In genomic region chr13:34398061-34398787, GRCm38 (mm10) we compare ENCODE assay signal across 8 mouse cellular contexts. TPM values are rescaled to one million over a fixed set of nuclear protein-coding genes. Genes with fewer than 3 reads are reported as not detected.
DNase-seq lines count a peak whose midpoint lies in the region; ATAC-seq and TF ChIP-seq lines count a peak whose summit lies in the region.
"Had no signal": no experiment of that assay in that cellular context is flagged by ENCODE, and none has a peak within 500 bp of the region (broad histone marks: within the 10 kb centered on the region; RNA-seq: fewer than 3 reads in every experiment).

No protein-coding gene starts in this region.

- H3K4me2 ChIP-seq in stomach, embryonic 16.5 days (ENCODE audit: low read depth, low read length) = no peak overlapping the region
- H3K4me2 ChIP-seq in stomach, postnatal 0 days (replicated peaks; ENCODE audit: low read depth) = no peak overlapping the region
- peak overlapping the region; percentile 70 for H3K4me2 ChIP-seq in myocyte (ENCODE audit: low read depth)
- H3K4me2 ChIP-seq: limb, embryonic 15.5 days had no signal

- H3K4me3 ChIP-seq in stomach, embryonic 16.5 days (replicated peaks; ENCODE audit: low read length) = no peak overlapping the region
- no peak overlapping the region for H3K4me3 ChIP-seq in stomach, postnatal 0 days (ENCODE audit: low read depth, low read length)
- H3K4me3 ChIP-seq in limb, embryonic 10.5 days = no peak overlapping the region
- no peak overlapping the region for H3K4me3 ChIP-seq in myocyte
- H3K4me3 ChIP-seq: limb, embryonic 15.5 days had no signal

- no peak for TF ChIP-seq EP300 in stomach, postnatal 0 days (optimal IDR thresholded peaks at IDR 0.05)

- no peaks in the 10 kb centered on the region for H3K27me3 ChIP-seq in stomach, embryonic 16.5 days (ENCODE audit: control insufficient read depth, insufficient read depth, low read length)
- H3K27me3 ChIP-seq in stomach, postnatal 0 days (ENCODE audit: control insufficient read depth, insufficient read depth, low read length) = no peaks in the 10 kb centered on the region
- no peaks in the 10 kb centered on the region for H3K27me3 ChIP-seq in limb, embryonic 10.5 days (ENCODE audit: low read depth, poor library complexity, severe bottlenecking)
- no peaks in the 10 kb centered on the region for H3K27me3 ChIP-seq in myocyte (ENCODE audit: control insufficient read depth, insufficient read depth, insufficient read length)
- H3K27me3 ChIP-seq: limb, embryonic 15.5 days had no signal

- H3K27ac ChIP-seq in stomach, embryonic 16.5 days (ENCODE audit: low read length) = peak overlapping the region; percentile 25; the same call in 1 of the 2 replicates
- no peak overlapping the region for H3K27ac ChIP-seq in stomach, postnatal 0 days (replicated peaks)
- H3K27ac ChIP-seq in limb, embryonic 10.5 days = peak overlapping the region; percentile 68
- H3K27ac ChIP-seq: limb, embryonic 15.5 days had no signal

- no peaks in the 10 kb centered on the region for H3K36me3 ChIP-seq in stomach, embryonic 16.5 days (ENCODE audit: control insufficient read depth, insufficient read depth, low read length)
- H3K36me3 ChIP-seq in stomach, postnatal 0 days (ENCODE audit: control insufficient read depth, insufficient read depth, low read length) = no peaks in the 10 kb centered on the region
- no peaks in the 10 kb centered on the region for H3K36me3 ChIP-seq in limb, embryonic 10.5 days
- H3K36me3 ChIP-seq in myocyte (ENCODE audit: control insufficient read depth, insufficient read depth) = no peaks in the 10 kb centered on the region
- H3K36me3 ChIP-seq: limb, embryonic 15.5 days had no signal

- DNase-seq in stomach, postnatal 0 days (ENCODE audit: low spot score) = no peak
- peak; percentile 7 for DNase-seq in embryo, embryonic 10 days (ENCODE audit: low spot score)
- DNase-seq in limb, embryonic 10.5 days (ENCODE audit: low spot score) = no peak
- DNase-seq in right cerebral cortex, postnatal 4 days = no peak
- no peak for DNase-seq in ovary, postnatal 10 days (ENCODE audit: low spot score)

- no peaks in the 10 kb centered on the region for H3K79me2 ChIP-seq in myocyte (ENCODE audit: control insufficient read depth, insufficient read depth)

- no peaks in the 10 kb centered on the region for H3K4me1 ChIP-seq in stomach, embryonic 16.5 days (ENCODE audit: control insufficient read depth, insufficient read depth, low read length)
- H3K4me1 ChIP-seq in stomach, postnatal 0 days (replicated peaks; ENCODE audit: control insufficient read depth, insufficient read depth) = no peaks in the 10 kb centered on the region
- H3K4me1 ChIP-seq in limb, embryonic 10.5 days = peaks cover 26% of the 10 kb centered on the region

- no peak overlapping the region for H3K9ac ChIP-seq in stomach, embryonic 16.5 days (ENCODE audit: low read length)
- no peak overlapping the region for H3K9ac ChIP-seq in stomach, postnatal 0 days (ENCODE audit: low read length)
- H3K9ac ChIP-seq: limb, embryonic 15.5 days had no signal

- no peak for TF ChIP-seq CTCF in stomach, postnatal 0 days (IDR thresholded peaks at IDR 0.05; ENCODE audit: low read depth)

- H3ac ChIP-seq in myocyte (ENCODE audit: control insufficient read depth, insufficient read length) = no peak overlapping the region

- 35% methylated on average over 10 of the region's 10 CpGs for WGBS in stomach, embryonic 16.5 days
- WGBS in stomach, postnatal 0 days = 37% methylated on average over 10 of the region's 10 CpGs
- 50% methylated on average over 10 of the region's 10 CpGs for WGBS in limb, embryonic 10.5 days

- ATAC-seq in stomach, embryonic 16.5 days (ENCODE audit: insufficient read depth, low FRiP score) = no peak
- ATAC-seq in stomach, postnatal 0 days (ENCODE audit: low FRiP score, low TSS enrichment) = no peak

- no peaks in the 10 kb centered on the region for H3K9me3 ChIP-seq in stomach, embryonic 16.5 days (replicated peaks; ENCODE audit: control insufficient read depth, low read length)
- H3K9me3 ChIP-seq in stomach, postnatal 0 days (ENCODE audit: control insufficient read depth, low read length) = no peaks in the 10 kb centered on the region
- no peaks in the 10 kb centered on the region for H3K9me3 ChIP-seq in limb, embryonic 10.5 days (replicated peaks)
- H3K9me3 ChIP-seq: limb, embryonic 15.5 days had no signal

- TF ChIP-seq POLR2A in myocyte (IDR thresholded peaks at IDR 0.05; ENCODE audit: insufficient read length, low read depth) = no peak

TF ChIP-seq in myocyte, 11 proteins besides CTCF, POLR2A, EP300 and RAD21:
- no peak for TF ChIP-seq USF1 (IDR thresholded peaks at IDR 0.05; ENCODE audit: low read depth)
- no peak for TF ChIP-seq MYOG (IDR thresholded peaks at IDR 0.05; ENCODE audit: control insufficient read depth in 1 of 3, insufficient read depth in 1 of 3, insufficient read length in 2 of 3, low read depth in 2 of 3)
- no peak for TF ChIP-seq MAX (IDR thresholded peaks at IDR 0.05; ENCODE audit: low read depth)
- TF ChIP-seq REST (IDR thresholded peaks at IDR 0.05; ENCODE audit: insufficient read depth, insufficient read length) = no peak
- no peak for TF ChIP-seq SRF (IDR thresholded peaks at IDR 0.05; ENCODE audit: control insufficient read depth, insufficient read length, low read depth)
- no peak for TF ChIP-seq POLR2AphosphoS2 (IDR thresholded peaks at IDR 0.05; ENCODE audit: insufficient read length, low read depth)
- no peak for TF ChIP-seq TCF12 (IDR thresholded peaks at IDR 0.05; ENCODE audit: insufficient read depth, poor library complexity, severe bottlenecking)

RNA-seq across cellular contexts. Expression of gene Slc22a23, which starts 53.2 kb away (rescaled TPM):
- 3.1 and 3.6 TPM in 2 replicates for polyA plus RNA-seq in stomach, embryonic 16.5 days (2015; fragmentation: Nextera tagmentation; extraction: Ambion mirVana)
- polyA plus RNA-seq in stomach, postnatal 0 days (2015; fragmentation: Nextera tagmentation; extraction: Ambion mirVana) = 6.9 and 7.5 TPM in 2 replicates
- 1.7 and 1.8 TPM in 2 replicates for polyA plus RNA-seq in limb, embryonic 10.5 days (2016; fragmentation: Nextera tagmentation; extraction: Ambion mirVana)
- polyA plus RNA-seq in myocyte (2012; fragmentation: generic; extraction: Trizol) = 8.5 TPM
